Mouse (Mus musculus) lung, embryonic 14.5 days (tissue): Measurements from ENCODE around the gene Mindy4. TPM values are rescaled to one million over a fixed set of nuclear protein-coding genes. Genes with fewer than 3 reads are reported as not detected.

ENCODE experiments used
- ATAC-seq: fragments of 200-750 bp; cut with Nextera tagmentation; 2 replicates; pipeline ENCODE4 v1.8.0; 2017; ENCODE audit warnings: mild to moderate bottlenecking, moderate TSS enrichment, moderate library complexity; ENCODE audit not compliant: insufficient read depth
- DNase-seq: peaks from one replicate; pipeline ENCODE4 v3.0.0-alpha.2; 2015
- H3K27ac ChIP-seq: fragments of 300-500 bp; sonication (generic); 2 replicates; pipeline ENCODE4 v1.5.1; 2014; ENCODE audit warnings: low read depth, mild to moderate bottlenecking, moderate library complexity
- H3K27me3 ChIP-seq: fragments of 300-500 bp; sonication (generic); 2 replicates; pipeline ENCODE4 v1.6.1; 2014; ENCODE audit warnings: low read length, control low read depth; ENCODE audit not compliant: insufficient read depth
- H3K36me3 ChIP-seq: fragments of 300-500 bp; sonication (generic); 2 replicates; pipeline ENCODE4 v1.6.1; 2014; ENCODE audit warnings: control low read depth; ENCODE audit not compliant: insufficient read depth
- H3K4me1 ChIP-seq: fragments of 300-500 bp; sonication (generic); 2 replicates; pipeline ENCODE4 v1.6.1; 2014; ENCODE audit warnings: antibody characterized with exemption, control low read depth; ENCODE audit not compliant: insufficient read depth
- H3K4me2 ChIP-seq: fragments of 300-500 bp; sonication (generic); 2 replicates; pipeline ENCODE4 v1.6.1; 2014; ENCODE audit warnings: mild to moderate bottlenecking
- H3K4me3 ChIP-seq: fragments of 300-500 bp; sonication (generic); 2 replicates; pipeline ENCODE4 v1.5.1; 2014; ENCODE audit warnings: low read depth, low read length
- H3K9ac ChIP-seq: fragments of 300-500 bp; sonication (generic); 2 replicates; pipeline ENCODE4 v1.6.1; 2014
- H3K9me3 ChIP-seq: fragments of 300-500 bp; sonication (generic); 2 replicates; pipeline ENCODE4 v1.6.1; 2016; ENCODE audit warnings: low read depth, low read length, control low read depth
- CTCF ChIP-seq: IDR thresholded peaks from 2 replicates; pipeline ENCODE4 v1.5.1; 2016; ENCODE audit warnings: antibody characterized with exemption, low read depth
- WGBS: fragments of 180-500 bp; shearing (Covaris S2); extraction: QIAGEN DNeasy Blood & Tissue Kit; methylation state at CpG from one replicate; pipeline ENCODE4 v1.1.7; 2014; 5-methylcytosine and 5-hydroxymethylcytosine counted together
- polyA plus RNA-seq: library from polyadenylated mRNA; unstranded; fragments of >200 nt; fragmentation: Nextera tagmentation; extraction: Ambion mirVana; gene quantifications from 2 replicates; pipeline ENCODE4 v1.2.1, GENCODE M21; 2014

Gene Mindy4
- polyA plus RNA-seq, 1 experiment from 2014 or later: 18.8 TPM

DNA sequence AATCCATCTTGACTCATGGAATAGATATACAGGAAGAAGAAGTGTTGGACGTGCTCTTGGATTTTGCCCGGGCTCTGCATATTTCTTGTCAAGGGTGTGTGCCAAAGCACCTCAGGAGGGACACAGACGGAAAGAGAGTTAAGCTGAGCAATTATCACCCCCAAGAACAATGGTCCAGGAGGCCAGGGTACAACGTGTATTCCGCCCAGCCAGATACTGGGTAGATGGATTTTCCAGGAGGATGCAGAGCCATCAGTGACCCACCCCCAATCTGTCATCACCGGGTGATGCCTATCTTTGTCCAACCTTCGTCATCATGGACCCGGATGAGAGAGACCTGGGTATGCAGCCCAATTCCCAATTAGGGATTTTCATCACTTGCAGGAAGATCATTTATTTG is 42.5 kb downstream of the Mindy4 start:
- no peak overlapping the region for H3K4me2 ChIP-seq
- TF ChIP-seq CTCF: no peak
- WGBS: 81% methylated on average over 8 of the region's 8 CpGs
- no peak overlapping the region for H3K9ac ChIP-seq
- H3K9me3 ChIP-seq: no peaks in the 10 kb centered on the region
- H3K4me3 ChIP-seq: no peak overlapping the region
- H3K4me1 ChIP-seq: no peaks in the 10 kb centered on the region
- no peaks in the 10 kb centered on the region for H3K27me3 ChIP-seq
- 0 out of 2 replicates have a peak, but pooled peaks cover 5% of the 10 kb centered on the region for H3K36me3 ChIP-seq
- no peak overlapping the region for H3K27ac ChIP-seq
- DNase-seq (no peak), ATAC-seq (no peak)

DNA sequence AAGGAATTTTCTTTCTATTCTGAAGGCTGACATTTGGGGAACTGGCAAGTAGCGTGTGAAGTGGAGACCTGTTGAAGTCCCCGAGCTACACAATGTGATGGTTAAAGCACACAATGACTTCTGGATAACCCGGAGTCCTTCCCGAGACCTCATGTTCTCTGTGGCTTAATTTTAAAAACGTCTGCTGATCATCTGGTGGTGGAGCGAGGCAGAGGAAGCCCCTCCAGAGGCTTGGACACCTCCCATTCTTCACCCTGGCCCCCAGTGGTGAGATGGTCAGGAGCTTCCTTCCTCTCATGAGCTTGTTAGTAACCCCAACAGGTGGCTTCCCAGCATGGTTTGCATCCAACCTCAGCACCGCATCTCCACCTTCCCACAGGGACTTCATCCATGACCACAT is 43.3 kb downstream of the Mindy4 start:
- Histone ChIP-seq H3K4me1 (no peaks in the 10 kb centered on the region), H3K4me2 (no peak overlapping the region), H3K36me3 (0 out of 2 replicates have a peak, but pooled peaks cover 5% of the 10 kb centered on the region), H3K9ac (no peak overlapping the region), H3K9me3 (no peaks in the 10 kb centered on the region), H3K4me3 (no peak overlapping the region), H3K27ac (no peak overlapping the region), H3K27me3 (no peaks in the 10 kb centered on the region)
- 86% methylated on average over 7 of the region's 7 CpGs for WGBS
- no peak for TF ChIP-seq CTCF
- no peak for DNase-seq
- no peak for ATAC-seq

DNA sequence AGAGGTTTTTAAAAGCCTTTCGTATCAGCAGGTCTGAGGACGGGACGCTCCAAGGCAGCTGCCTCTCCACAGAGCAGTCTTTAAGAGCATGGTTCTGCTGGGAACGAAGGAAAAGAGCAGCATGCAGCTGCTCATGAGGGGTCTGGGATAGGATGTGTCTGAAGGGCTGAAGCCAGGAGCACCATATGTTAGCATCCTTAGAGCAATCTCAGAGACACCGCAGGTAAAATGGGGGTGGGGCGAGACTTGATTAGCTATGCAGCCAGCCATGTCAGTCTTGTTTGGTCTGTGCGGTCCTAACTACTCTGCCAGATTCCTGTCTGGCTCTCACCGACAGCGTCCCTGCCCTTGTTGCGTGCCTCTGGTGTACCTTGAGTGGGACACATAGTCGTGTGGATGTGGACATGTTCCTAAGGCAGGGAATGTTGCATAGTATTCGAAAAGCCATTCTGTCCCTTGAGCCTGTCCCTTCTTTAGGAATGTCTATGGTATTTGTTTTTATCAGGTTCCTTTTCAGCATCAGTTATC is 43.8 kb downstream of the Mindy4 start:
- Histone ChIP-seq H3K9me3 (no peaks in the 10 kb centered on the region), H3K9ac (no peak overlapping the region), H3K4me2 (no peak overlapping the region), H3K4me3 (no peak overlapping the region), H3K36me3 (0 out of 2 replicates have a peak, but pooled peaks cover 5% of the 10 kb centered on the region), H3K27ac (no peak overlapping the region), H3K4me1 (no peaks in the 10 kb centered on the region), H3K27me3 (no peaks in the 10 kb centered on the region)
- 83% methylated on average over 12 of the region's 12 CpGs for WGBS
- no peak for DNase-seq
- ATAC-seq: no peak
- TF ChIP-seq CTCF: no peak

DNA sequence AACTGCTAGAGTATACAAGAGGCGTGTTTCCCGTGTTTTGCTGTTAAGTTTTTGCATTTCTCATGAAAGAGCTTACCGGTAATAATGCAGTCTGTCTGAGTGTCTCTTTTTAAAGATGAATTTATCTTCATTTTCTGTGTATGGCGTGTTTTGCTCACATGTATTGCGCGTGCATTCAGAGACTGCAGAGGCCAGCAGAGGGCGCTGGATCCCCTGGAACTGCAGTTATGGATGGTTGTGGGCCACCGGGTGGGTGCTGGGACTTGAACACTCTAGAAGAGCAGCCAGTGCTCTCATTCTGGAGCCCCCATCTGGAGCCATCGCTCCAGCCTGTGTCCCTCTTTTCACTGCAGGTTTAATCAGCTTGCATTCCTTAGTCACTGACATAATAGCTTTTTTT is 46.1 kb downstream of the Mindy4 start:
- ATAC-seq: no peak
- H3K4me1 ChIP-seq: no peaks in the 10 kb centered on the region
- H3K4me2 ChIP-seq: no peak overlapping the region
- no peak for DNase-seq
- TF ChIP-seq CTCF: peak; percentile 30; the same call in 1 of the 2 replicates
- no peak overlapping the region for H3K4me3 ChIP-seq
- no peak overlapping the region for H3K9ac ChIP-seq
- 0 out of 2 replicates have a peak, but pooled peaks cover 5% of the 10 kb centered on the region for H3K36me3 ChIP-seq
- no peaks in the 10 kb centered on the region for H3K9me3 ChIP-seq
- H3K27ac ChIP-seq: no peak overlapping the region
- WGBS: 88% methylated on average over 9 of the region's 9 CpGs
- no peaks in the 10 kb centered on the region for H3K27me3 ChIP-seq

DNA sequence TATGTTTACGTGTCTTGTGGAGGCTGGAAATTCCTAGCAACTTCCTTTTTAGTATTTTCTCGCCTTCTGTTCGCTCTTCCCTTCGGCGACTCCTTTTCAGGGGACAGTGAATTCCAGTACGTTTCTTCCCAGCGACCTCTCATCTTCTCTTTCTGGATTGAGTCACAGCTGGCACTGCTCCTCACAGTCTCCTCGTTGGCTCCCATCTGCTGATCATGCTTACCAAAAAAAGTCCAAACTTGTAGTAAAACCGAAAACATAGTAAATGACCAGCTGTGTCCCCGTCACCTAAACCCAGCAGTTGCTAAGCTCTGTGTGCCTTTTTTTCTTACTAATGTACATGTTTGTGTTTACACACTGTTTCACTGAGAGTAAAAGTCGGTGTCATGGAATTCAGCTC is 47.6 kb downstream of the Mindy4 start:
- Histone ChIP-seq H3K4me3 (no peak overlapping the region), H3K36me3 (0 out of 2 replicates have a peak, but pooled peaks cover 5% of the 10 kb centered on the region), H3K27me3 (no peaks in the 10 kb centered on the region), H3K9me3 (no peaks in the 10 kb centered on the region), H3K4me2 (no peak overlapping the region), H3K9ac (no peak overlapping the region), H3K4me1 (no peaks in the 10 kb centered on the region), H3K27ac (no peak overlapping the region)
- peak; percentile 31 for DNase-seq
- no peak for TF ChIP-seq CTCF
- ATAC-seq: no peak
- 60% methylated on average over 11 of the region's 11 CpGs for WGBS

DNA sequence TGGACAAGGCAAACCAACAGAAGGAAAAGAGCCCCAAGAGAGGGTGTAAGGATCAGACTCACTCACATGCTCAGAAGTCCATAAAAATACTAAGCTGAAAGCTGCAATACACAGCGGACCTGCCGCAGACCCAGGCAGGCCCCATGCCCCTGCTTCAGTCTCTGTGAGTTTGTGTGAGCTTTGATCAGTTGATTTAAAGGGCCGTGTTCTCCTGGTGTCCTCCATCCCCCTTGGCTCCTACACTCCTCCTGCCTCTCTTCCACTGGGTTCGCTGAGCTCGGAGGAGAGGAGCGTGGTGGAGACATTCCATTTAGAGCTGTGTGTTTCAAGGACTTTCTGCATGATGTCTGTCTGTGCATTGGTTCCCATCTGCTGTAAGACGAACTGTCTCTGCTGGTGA is 48.4 kb downstream of the Mindy4 start:
- Histone ChIP-seq H3K9ac (no peak overlapping the region), H3K27ac (no peak overlapping the region), H3K27me3 (no peaks in the 10 kb centered on the region), H3K9me3 (no peaks in the 10 kb centered on the region), H3K36me3 (0 out of 2 replicates have a peak, but pooled peaks cover 2% of the 10 kb centered on the region), H3K4me2 (no peak overlapping the region), H3K4me3 (no peak overlapping the region), H3K4me1 (no peaks in the 10 kb centered on the region)
- no peak for DNase-seq
- TF ChIP-seq CTCF: no peak
- ATAC-seq: no peak
- WGBS: 60% methylated on average over 7 of the region's 7 CpGs

DNA sequence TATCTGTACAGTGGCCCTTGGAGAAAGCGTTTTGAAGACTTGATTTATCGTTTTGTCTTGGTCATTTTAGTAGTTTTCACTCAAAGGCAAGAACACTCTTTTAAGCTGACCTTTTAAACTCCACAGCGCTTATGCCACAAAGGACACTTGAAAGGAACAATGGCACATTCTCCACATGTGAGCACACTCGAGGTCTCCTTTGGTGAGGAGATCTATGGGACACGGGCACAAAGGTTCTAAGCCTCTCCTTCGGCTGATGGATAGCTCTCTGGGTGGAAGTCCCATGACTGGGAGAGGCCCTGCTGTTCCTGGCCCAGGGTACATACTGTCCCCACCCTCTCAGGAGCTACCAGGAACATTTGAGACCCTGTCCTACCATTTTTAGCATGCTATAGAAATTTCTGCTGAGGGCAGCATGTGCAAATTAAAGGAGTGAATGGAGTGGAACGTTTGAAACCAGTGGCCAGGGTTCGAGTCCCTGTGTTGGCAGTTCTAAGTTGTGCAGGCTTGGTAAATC is 49.6 kb downstream of the Mindy4 start:
- Histone ChIP-seq H3K9me3 (no peaks in the 10 kb centered on the region), H3K27ac (no peak overlapping the region), H3K4me2 (no peak overlapping the region), H3K4me3 (no peak overlapping the region), H3K27me3 (no peaks in the 10 kb centered on the region), H3K4me1 (0 out of 2 replicates have a peak, but pooled peaks cover 4% of the 10 kb centered on the region), H3K9ac (no peak overlapping the region), H3K36me3 (no peaks in the 10 kb centered on the region)
- no peak for TF ChIP-seq CTCF
- WGBS: 66% methylated on average over 8 of the region's 8 CpGs
- DNase-seq (no peak), ATAC-seq (no peak)
